Mouse (Mus musculus) adrenal gland, postnatal 25 days (tissue): Measurements from ENCODE around the gene Map4k5. TPM values are rescaled to one million over a fixed set of nuclear protein-coding genes. Genes with fewer than 3 reads are reported as not detected.

Source experiments
- microRNA-seq, 2 experiments: library from miRNA; unstranded; fragments of <30 nt; microRNA quantifications; one replicate each; pipeline ENCODE4 v1.2.0; 2021
- total RNA-seq: library from RNA; stranded (reverse); gene quantifications from 2 replicates; pipeline ENCODE4 v1.2.3, GENCODE M21; 2021

Map4k5 gene
- total RNA-seq, 1 experiment from 2014 or later, result 37.4 TPM

Small RNA genes lying within 50 kb of the gene (microRNA-seq; reads per million reads assigned to microRNA genes)
- gene Mir681, result 0 reads per million in 2 experiments

Other genes starting within 250 kb of the Map4k5 start
- 51.2 and 51.4 TPM in 2 replicates for gene Sos2, start 211.3 kb downstream of the Map4k5 start, total RNA-seq
- gene L2hgdh, start 168.3 kb downstream of the Map4k5 start, total RNA-seq, result 17.0 and 24.9 TPM in 2 replicates
- 14.4 and 15.6 TPM in 2 replicates for gene Atp5s, start 168.2 kb downstream of the Map4k5 start, total RNA-seq
- gene Cdkl1, start 101.9 kb downstream of the Map4k5 start, total RNA-seq, result 1.5 and 2.4 TPM in 2 replicates
- gene Atl1, start 586 bp downstream of the Map4k5 start, total RNA-seq, result 6.3 and 8.0 TPM in 2 replicates
- 45.5 and 46.7 TPM in 2 replicates for gene Sav1, start 93.8 kb upstream of the Map4k5 start, total RNA-seq
- 30.8 and 42.1 TPM in 2 replicates for gene Nin, start 220.5 kb upstream of the Map4k5 start, total RNA-seq